Mouse (Mus musculus) olfactory bulb, adult 2 months (tissue): Measurements from ENCODE around the gene Iqgap2.

Source experiments
- CTCF ChIP-seq: fragments of 200-500 bp; IDR thresholded peaks from 2 replicates; pipeline ENCODE4 v1.5.1; 2012; ENCODE audit warnings: low read depth, mild to moderate bottlenecking, low read length, moderate library complexity; ENCODE audit not compliant: insufficient read depth
- POLR2A ChIP-seq: fragments of 200-500 bp; IDR thresholded peaks from 2 replicates; pipeline ENCODE4 v1.6.1; 2012; ENCODE audit warnings: mild to moderate bottlenecking, low read depth, low read length, moderate library complexity; ENCODE audit not compliant: insufficient read depth

DNA sequence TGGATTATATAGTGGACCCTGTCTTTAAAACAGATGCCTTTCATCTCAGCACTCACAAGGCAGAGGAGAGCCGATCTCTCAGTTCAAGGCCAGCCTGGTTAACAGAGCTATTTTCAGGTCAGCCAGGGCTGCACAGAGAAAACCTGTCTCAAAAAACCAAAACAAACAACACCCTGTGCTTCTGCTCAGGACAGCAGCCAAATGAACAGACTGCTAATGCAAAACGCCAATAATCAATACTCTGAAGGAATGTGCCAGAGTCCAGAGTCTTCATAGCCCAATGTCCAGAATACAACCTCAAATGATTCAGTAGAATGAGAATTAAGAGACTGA lies 282.7 kb downstream of the Iqgap2 start:
- no peak for TF ChIP-seq CTCF
- no peak for TF ChIP-seq POLR2A
